8 mouse cellular contexts compared by ENCODE assay signal in genomic region chr16:10834542-10834910, GRCm38 (mm10). TPM values are rescaled to one million over a fixed set of nuclear protein-coding genes. Genes with fewer than 3 reads are reported as not detected.
DNase-seq lines count a peak whose midpoint lies in the region; ATAC-seq and TF ChIP-seq lines count a peak whose summit lies in the region.

No protein-coding gene starts in this region.

- 5% methylated on average over 12 of the region's 12 CpGs for WGBS in heart, embryonic 16.5 days
- WGBS in hindbrain, embryonic 14.5 days: 10% methylated on average over 12 of the region's 12 CpGs
- WGBS in midbrain, embryonic 14.5 days: 9% methylated on average over 12 of the region's 12 CpGs

- H3K9me3 ChIP-seq in heart, embryonic 16.5 days (replicated peaks; ENCODE audit: control insufficient read depth, low read length): no peaks in the 10 kb centered on the region
- no peaks in the 10 kb centered on the region for H3K9me3 ChIP-seq in hindbrain, embryonic 14.5 days (ENCODE audit: control insufficient read depth, low read length)
- H3K9me3 ChIP-seq in midbrain, embryonic 14.5 days (ENCODE audit: control insufficient read depth, low read length): no peaks in the 10 kb centered on the region

- peaks cover 28% of the 10 kb centered on the region for H3K4me1 ChIP-seq in heart, embryonic 16.5 days (ENCODE audit: control insufficient read depth, insufficient read depth, low read length)
- H3K4me1 ChIP-seq in bone marrow macrophage, adult 2 months (ENCODE audit: control insufficient read depth, insufficient read depth, low read length): peaks cover 16% of the 10 kb centered on the region
- 0 out of 2 replicates have a peak, but pooled peaks cover 3% of the 10 kb centered on the region for H3K4me1 ChIP-seq in hindbrain, embryonic 14.5 days (replicated peaks; ENCODE audit: control insufficient read depth, insufficient read depth, low read length)
- peaks cover 4% of the 10 kb centered on the region; the same call in 1 of the 2 replicates for H3K4me1 ChIP-seq in midbrain, embryonic 14.5 days (ENCODE audit: control insufficient read depth, insufficient read depth, low read length)

- no peak overlapping the region; the same call in 1 of the 2 replicates for H3K27ac ChIP-seq in heart, embryonic 16.5 days (ENCODE audit: low read length)
- H3K27ac ChIP-seq in bone marrow macrophage, adult 2 months (ENCODE audit: insufficient read depth, low read depth, low read length): no peak overlapping the region
- no peak overlapping the region for H3K27ac ChIP-seq in hindbrain, embryonic 14.5 days
- no peak overlapping the region for H3K27ac ChIP-seq in midbrain, embryonic 14.5 days (replicated peaks; ENCODE audit: low read depth, low read length)

- no peak for TF ChIP-seq CTCF in bone marrow macrophage, adult 2 months (IDR thresholded peaks at IDR 0.05; ENCODE audit: low read depth, low read length)

- H3K27me3 ChIP-seq in heart, embryonic 16.5 days (ENCODE audit: control insufficient read depth, insufficient read depth, low read length): no peaks in the 10 kb centered on the region
- H3K27me3 ChIP-seq in hindbrain, embryonic 14.5 days (ENCODE audit: control insufficient read depth, insufficient read depth, low read length): no peaks in the 10 kb centered on the region
- no peaks in the 10 kb centered on the region for H3K27me3 ChIP-seq in midbrain, embryonic 14.5 days (ENCODE audit: control insufficient read depth, insufficient read depth, low read length)

- intact Hi-C loops in heart, postnatal 25 days (cut with DNase I): no loop called here

- H3K4me3 ChIP-seq in heart, embryonic 16.5 days (ENCODE audit: low read length): peak overlapping the region; percentile 91
- H3K4me3 ChIP-seq in bone marrow macrophage, adult 2 months (ENCODE audit: insufficient read depth, low read length): peak overlapping the region; percentile 65
- peak overlapping the region; percentile 81 for H3K4me3 ChIP-seq in hindbrain, embryonic 14.5 days (replicated peaks; ENCODE audit: low read length)
- H3K4me3 ChIP-seq in midbrain, embryonic 14.5 days (replicated peaks; ENCODE audit: low read depth, low read length): peak overlapping the region; percentile 72

- no peak for TF ChIP-seq POLR2A in bone marrow macrophage, adult 2 months (IDR thresholded peaks at IDR 0.05; ENCODE audit: borderline replicate concordance, low read depth, low read length)

- H3K4me2 ChIP-seq in heart, embryonic 16.5 days (ENCODE audit: low read depth, low read length): peak overlapping the region; percentile 95
- peak overlapping the region; percentile 91 for H3K4me2 ChIP-seq in hindbrain, embryonic 14.5 days (replicated peaks)
- H3K4me2 ChIP-seq in midbrain, embryonic 14.5 days (ENCODE audit: low read length): peak overlapping the region; percentile 97

- H3K9ac ChIP-seq in heart, embryonic 16.5 days (ENCODE audit: low read length): peak overlapping the region; percentile 72
- peak overlapping the region; percentile 56; the same call in 1 of the 2 replicates for H3K9ac ChIP-seq in hindbrain, embryonic 14.5 days
- H3K9ac ChIP-seq in midbrain, embryonic 14.5 days (replicated peaks; ENCODE audit: low read length): no peak overlapping the region

- no peak for ATAC-seq in heart, embryonic 16.5 days (replicated peaks; ENCODE audit: extremely low read depth, insufficient read depth, low FRiP score)
- ATAC-seq in hindbrain, embryonic 14.5 days (ENCODE audit: low FRiP score): no peak
- no peak for ATAC-seq in midbrain, embryonic 14.5 days (ENCODE audit: low FRiP score, low TSS enrichment)

- no peak for DNase-seq in heart, postnatal 25 days (ENCODE audit: low spot score)
- no peak for DNase-seq in hindbrain, embryonic 14.5 days (ENCODE audit: low spot score)
- no peak for DNase-seq in midbrain, embryonic 14.5 days
- no peak for DNase-seq in adrenal gland, adult 8-10 months
- DNase-seq in cerebellum, adult 11-12 months: no peak
- no peak for DNase-seq in lung, postnatal 36 days

- no peaks in the 10 kb centered on the region for H3K36me3 ChIP-seq in heart, embryonic 16.5 days (ENCODE audit: control insufficient read depth, insufficient read depth)
- no peaks in the 10 kb centered on the region for H3K36me3 ChIP-seq in hindbrain, embryonic 14.5 days (replicated peaks; ENCODE audit: control insufficient read depth, insufficient read depth)
- H3K36me3 ChIP-seq in midbrain, embryonic 14.5 days (ENCODE audit: control insufficient read depth, insufficient read depth, low read length): no peaks in the 10 kb centered on the region

RNA-seq across cellular contexts. Expression of gene Rmi2, which starts 0.3 kb away (rescaled TPM):
- polyA plus RNA-seq in heart, embryonic 16.5 days (2015; fragmentation: Nextera tagmentation; extraction: Ambion mirVana): 2.8 and 3.0 TPM in 2 replicates
- total RNA-seq in heart, postnatal 25 days (2021): under 1 TPM; 0.56 to 0.62 TPM
- 0.33 and 0.75 TPM in 2 replicates for polyA plus RNA-seq in bone marrow macrophage, adult 2 months (2012; ENCODE audit: insufficient read depth, insufficient read length, missing spikeins)
- 0.47 and 0.57 TPM in 2 replicates for polyA plus RNA-seq in hindbrain, embryonic 14.5 days (2014; fragmentation: Nextera tagmentation; extraction: Ambion mirVana)
- 0.46 and 0.55 TPM in 2 replicates for polyA plus RNA-seq in midbrain, embryonic 14.5 days (2014; fragmentation: Nextera tagmentation; extraction: Ambion mirVana)
- total RNA-seq in adrenal gland, adult 8-10 months (2022): under 1 TPM; 0.43 to 0.74 (median 0.48) TPM

RNA-seq across cellular contexts. Expression of gene Gm11172, which starts 21.8 kb away (rescaled TPM):
- polyA plus RNA-seq in heart, embryonic 16.5 days (2015; fragmentation: Nextera tagmentation; extraction: Ambion mirVana): not detected in 2 replicates
- not detected for total RNA-seq in heart, postnatal 25 days (2021)
- not detected in 2 replicates for polyA plus RNA-seq in bone marrow macrophage, adult 2 months (2012; ENCODE audit: insufficient read depth, insufficient read length, missing spikeins)
- polyA plus RNA-seq in hindbrain, embryonic 14.5 days (2014; fragmentation: Nextera tagmentation; extraction: Ambion mirVana): not detected in 2 replicates
- not detected in 2 replicates for polyA plus RNA-seq in midbrain, embryonic 14.5 days (2014; fragmentation: Nextera tagmentation; extraction: Ambion mirVana)
- not detected for total RNA-seq in adrenal gland, adult 8-10 months (2022)

RNA-seq across cellular contexts. Expression of gene Prm1, which starts 28.9 kb away (rescaled TPM):
- polyA plus RNA-seq in heart, embryonic 16.5 days (2015; fragmentation: Nextera tagmentation; extraction: Ambion mirVana): 0.36 and 0.58 TPM in 2 replicates
- total RNA-seq in heart, postnatal 25 days (2021): not detected
- not detected in 2 replicates for polyA plus RNA-seq in bone marrow macrophage, adult 2 months (2012; ENCODE audit: insufficient read depth, insufficient read length, missing spikeins)
- polyA plus RNA-seq in hindbrain, embryonic 14.5 days (2014; fragmentation: Nextera tagmentation; extraction: Ambion mirVana): 0.96 TPM in 1 of 2 replicates, not detected in the other
- 0.74 TPM in 1 of 2 replicates, not detected in the other for polyA plus RNA-seq in midbrain, embryonic 14.5 days (2014; fragmentation: Nextera tagmentation; extraction: Ambion mirVana)
- total RNA-seq in adrenal gland, adult 8-10 months (2022): not detected

RNA-seq across cellular contexts. Expression of gene Prm2, which starts 38.6 kb away (rescaled TPM):
- not detected in 2 replicates for polyA plus RNA-seq in heart, embryonic 16.5 days (2015; fragmentation: Nextera tagmentation; extraction: Ambion mirVana)
- not detected for total RNA-seq in heart, postnatal 25 days (2021)
- not detected in 2 replicates for polyA plus RNA-seq in bone marrow macrophage, adult 2 months (2012; ENCODE audit: insufficient read depth, insufficient read length, missing spikeins)
- polyA plus RNA-seq in hindbrain, embryonic 14.5 days (2014; fragmentation: Nextera tagmentation; extraction: Ambion mirVana): not detected in 2 replicates
- not detected in 2 replicates for polyA plus RNA-seq in midbrain, embryonic 14.5 days (2014; fragmentation: Nextera tagmentation; extraction: Ambion mirVana)
- not detected for total RNA-seq in adrenal gland, adult 8-10 months (2022)

RNA-seq across cellular contexts. Expression of gene Prm3, which starts 43.8 kb away (rescaled TPM):
- not detected in 2 replicates for polyA plus RNA-seq in heart, embryonic 16.5 days (2015; fragmentation: Nextera tagmentation; extraction: Ambion mirVana)
- total RNA-seq in heart, postnatal 25 days (2021): not detected
- polyA plus RNA-seq in bone marrow macrophage, adult 2 months (2012; ENCODE audit: insufficient read depth, insufficient read length, missing spikeins): not detected in 2 replicates
- polyA plus RNA-seq in hindbrain, embryonic 14.5 days (2014; fragmentation: Nextera tagmentation; extraction: Ambion mirVana): not detected in 2 replicates
- not detected in 2 replicates for polyA plus RNA-seq in midbrain, embryonic 14.5 days (2014; fragmentation: Nextera tagmentation; extraction: Ambion mirVana)
- not detected for total RNA-seq in adrenal gland, adult 8-10 months (2022)
